Mouse (Mus musculus): ENCODE measurements around the gene Vwa3b. TPM values are rescaled to one million over a fixed set of nuclear protein-coding genes. Genes with fewer than 3 reads are reported as not detected.
"Not testable (repeated sequence)": the region's sequence is repeated elsewhere in the genome, so short reads cannot be mapped to it uniquely, and the experiment has no call there.

Vwa3b gene
- polyA plus RNA-seq (2012; rRNA removed): 0.42 and 1.5 TPM in 2 replicates

DNA sequence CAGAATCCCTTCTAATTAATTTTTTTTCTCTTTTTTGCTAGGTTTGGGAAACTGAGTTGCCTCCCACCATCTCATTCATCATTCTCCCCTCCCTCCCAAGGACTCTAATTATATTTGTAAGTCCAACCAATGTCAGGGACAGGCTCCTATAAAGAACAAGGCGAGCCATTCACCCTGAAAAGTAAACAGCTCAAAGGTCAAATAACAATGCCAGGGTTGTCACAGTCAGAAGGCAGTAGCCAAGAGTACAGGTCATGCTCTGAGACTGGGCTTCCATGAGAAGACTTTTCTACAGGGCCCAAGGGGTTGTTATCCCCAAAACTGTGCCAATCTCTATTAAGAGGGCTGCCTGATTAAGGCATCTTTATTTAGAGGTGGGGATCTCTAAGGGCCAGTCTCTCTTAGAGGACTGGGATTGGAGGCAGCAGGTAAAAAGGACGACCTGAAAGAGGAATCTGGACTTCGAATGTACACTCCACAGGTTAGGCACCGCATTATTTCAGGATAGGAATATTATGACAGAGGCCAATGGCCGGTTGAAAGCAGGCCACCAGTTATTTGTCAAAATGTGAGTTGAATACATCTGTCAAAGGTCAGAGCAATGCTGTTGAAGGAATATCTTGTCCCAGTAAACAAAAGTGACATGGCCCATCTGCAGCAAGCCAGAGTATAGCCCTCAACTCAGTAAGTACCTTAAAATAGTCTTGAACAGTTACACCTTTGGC, at the start of gene Vwa3b:
Gene Vwa3b (plus strand): TSS at position 635 of the 725 bp plus-strand sequence.
- no peak for DNase-seq (ENCODE audit: low read depth)

DNA sequence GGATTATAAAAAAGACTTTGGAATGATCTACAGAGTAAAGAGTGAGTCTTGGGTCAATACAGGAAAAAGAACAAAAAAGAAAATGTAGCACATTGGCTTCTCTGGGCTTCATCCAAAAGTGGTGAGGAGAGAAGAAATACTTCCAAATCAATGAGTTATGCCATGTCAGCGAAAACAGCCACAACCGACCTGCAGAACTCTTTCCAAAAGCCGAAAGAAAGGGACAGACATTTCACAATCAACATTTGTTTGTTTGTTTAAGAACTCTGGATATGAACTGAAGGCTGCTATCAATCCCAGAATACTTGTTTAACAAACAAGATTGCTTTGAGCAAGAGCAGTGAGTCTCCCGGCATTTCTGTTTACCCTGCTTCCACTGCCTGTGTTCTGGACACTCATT, 49.6 kb upstream of the Vwa3b start:
- DNase-seq (ENCODE audit: low read depth): no peak

DNA sequence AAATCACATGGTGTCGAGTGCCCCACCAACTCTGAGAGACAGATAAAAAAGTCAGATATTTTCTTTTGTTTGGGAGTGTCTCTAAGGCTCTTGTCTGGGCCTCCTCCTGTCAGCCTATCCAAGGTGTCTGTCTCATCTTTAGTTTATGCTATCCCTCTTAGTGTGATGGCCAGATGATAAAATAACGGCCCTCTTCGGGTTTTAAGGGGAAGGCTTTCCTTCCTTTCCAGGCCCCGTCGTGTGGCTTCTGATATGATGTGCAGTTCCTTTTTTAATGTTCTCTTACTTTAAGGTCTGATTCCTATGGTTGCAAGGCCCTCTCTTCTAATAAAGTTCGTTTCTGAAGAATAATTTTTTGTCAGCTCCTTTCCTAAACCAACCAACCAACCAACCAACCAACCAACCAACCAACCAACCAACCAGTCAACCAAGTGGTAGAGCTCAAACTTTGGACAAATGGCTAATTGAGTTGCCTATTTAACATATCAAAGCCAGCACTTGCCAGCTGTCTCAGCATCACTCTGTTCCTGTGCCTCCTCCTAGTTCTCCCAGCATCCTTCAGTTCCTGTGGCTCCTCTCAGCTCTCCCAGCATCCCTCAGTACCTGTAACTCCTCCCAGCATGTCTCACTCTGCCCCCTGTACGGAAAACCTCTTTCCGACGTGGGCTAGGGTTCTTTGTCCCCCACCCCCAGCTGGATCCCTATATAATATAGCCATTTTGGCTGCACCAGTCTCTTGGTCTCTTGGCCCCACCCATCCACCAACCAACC, 44.0 kb upstream of the Vwa3b start:
- no peak for DNase-seq (ENCODE audit: low read depth)

DNA sequence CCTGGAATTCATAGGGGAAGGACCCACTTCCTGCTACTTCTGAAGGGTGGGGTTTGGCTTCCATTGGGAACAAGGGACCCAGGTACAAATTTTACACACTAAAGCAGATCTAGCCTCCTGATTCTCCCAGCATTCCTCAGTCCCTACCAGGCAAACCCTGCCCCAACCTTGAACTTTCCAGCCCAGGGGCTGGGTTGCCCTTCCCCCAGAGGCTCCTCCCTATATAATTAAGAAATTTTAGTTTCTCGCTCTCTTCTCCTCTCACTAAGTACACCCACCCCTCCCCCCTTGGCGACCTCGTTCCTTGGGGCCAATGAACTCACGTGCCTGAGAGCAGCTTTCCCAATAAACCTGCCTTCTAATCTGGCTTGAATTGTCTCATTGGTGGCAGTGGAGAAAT, 42.6 kb upstream of the Vwa3b start:
- no peak for DNase-seq (ENCODE audit: low read depth)

DNA sequence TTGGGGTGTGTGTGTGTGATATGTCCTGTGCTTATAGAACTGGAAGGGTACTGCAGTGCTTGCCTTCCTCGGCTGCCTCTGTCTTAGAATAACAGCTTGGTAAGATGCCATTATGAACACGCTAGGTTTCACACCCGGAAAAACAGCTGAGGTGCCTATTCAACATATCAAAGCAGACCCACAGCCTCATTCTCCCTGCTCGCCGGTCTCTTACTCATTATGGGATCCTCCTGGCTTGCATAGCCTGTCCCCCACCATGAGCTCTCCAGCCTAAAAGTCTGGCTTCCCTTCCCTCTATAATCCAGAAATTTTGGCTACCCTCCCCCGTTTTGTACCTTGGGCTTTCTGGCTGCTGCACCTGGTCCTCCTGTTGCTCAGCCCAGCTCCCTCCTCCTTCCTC, 42.0 kb upstream of the Vwa3b start:
- DNase-seq (ENCODE audit: low read depth): no peak

DNA sequence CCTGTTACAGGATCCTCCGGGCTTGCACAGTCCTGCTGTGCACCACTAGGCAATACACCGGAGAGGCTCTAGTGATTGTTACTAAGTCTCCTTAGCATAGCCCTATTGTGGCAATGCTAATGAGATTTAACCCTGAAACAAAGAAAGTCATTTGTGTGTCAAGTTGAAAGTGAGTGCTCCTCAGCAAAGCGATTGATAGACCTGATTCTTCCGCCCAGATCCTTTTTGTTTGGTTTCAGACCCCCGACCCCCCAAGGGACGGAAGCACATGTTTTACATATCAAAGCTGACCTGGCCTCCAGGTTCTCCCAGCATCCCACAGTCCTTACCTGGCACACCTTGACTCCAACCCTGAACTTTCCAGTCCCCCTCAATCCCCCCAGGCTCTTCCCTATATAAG, 40.5 kb upstream of the Vwa3b start:
- no peak for DNase-seq (ENCODE audit: low read depth)

DNA sequence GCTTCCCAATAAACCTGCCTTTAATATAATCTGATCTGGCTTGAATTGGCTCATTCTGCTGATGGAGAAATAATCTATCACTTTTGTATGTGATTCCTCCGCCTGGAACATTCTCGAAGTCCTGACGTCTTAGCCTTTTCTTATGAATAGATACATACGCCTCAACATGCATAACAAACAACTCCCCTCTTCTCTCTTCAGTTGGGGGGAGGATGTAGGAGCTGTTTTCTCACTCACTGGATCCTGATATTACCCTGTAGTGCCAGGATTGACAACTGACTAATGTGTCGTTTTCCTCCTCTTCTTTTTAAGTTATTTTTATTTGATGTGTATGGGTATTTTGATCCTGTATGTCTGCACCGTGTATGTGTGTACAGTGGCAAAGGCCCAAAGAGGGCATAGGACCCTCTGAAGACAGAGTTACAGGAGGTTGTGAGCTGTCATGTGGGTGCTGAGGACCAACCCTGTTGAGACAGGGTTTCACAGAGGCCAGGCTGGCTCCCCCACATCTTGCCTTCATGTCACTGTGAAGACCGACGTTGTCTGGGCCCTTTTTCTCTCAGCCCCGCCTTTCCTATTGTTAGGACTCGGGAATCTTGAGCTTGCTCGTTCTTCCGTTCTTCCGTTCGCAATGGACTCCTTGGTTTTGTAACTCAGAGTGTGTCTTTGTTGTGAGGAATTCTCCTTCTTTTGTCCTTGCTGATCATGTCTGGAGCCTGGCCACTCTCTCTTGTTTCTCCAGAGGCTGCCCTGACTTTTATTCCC, 39.8 kb upstream of the Vwa3b start:
- no peak for DNase-seq (ENCODE audit: low read depth)

DNA sequence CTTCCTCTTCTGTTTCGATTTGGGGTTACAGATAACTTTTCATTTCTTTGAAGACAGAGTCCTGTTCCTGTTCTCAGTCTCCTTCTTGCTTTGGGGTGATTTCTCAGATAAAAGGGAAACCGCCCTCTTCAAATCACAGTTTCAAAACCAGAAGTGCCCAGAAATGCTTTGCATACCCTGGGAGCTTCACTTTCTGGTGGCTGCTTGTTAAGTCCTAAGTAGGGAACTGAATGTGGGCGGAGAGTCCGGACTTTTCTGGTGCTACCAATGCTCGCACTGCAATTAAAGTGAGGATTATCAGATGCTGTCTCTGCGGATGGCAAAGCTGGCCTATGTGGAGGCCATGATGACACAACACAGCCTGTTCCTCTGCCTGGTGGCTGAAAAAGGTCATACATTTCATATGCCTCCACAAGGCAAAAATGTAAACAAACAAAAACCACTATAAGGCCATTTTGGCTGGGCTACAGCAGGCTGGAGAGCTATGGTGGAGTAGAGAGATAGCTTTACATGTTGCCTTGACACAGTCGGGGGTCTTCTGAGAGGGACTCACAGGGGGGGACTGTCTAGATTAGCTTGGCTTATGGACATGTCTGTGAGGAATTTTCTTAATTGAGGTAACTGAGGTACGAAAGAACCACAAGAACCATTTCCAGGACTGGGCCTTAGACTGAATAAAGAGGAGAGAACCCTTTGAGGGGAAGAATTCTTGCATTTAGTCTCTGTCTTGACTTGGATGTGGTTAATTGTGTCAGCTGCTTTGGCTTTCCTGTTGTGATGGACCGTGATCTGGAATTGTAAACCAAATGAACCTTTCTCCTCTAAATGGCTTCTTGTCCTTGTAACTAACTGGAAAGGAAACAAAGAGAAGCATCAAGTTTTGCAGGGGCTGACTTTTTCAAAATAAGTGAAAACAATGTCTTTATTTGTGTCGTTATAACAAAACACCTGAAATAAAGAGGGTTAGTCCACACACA, 38.9 kb upstream of the Vwa3b start:
- DNase-seq (ENCODE audit: low read depth): no peak

DNA sequence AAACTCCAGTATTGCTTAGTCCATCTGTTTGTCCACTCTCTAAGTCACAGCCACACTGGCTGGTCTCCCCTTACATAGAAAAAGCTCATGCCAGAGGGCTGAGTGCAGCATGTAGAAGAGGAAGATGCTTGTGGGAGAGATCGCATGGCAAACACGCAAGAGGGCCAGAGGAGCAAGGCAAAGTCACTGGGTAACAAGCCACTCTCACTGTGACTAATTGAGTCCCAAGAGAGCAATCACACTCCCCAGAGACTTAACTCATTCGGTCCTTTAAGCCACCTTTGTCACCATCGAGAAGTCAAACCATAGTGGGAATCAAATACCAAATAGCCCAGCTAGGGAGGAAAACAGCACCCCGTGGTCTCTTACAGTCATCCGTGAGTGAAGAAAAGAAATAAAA, 38.2 kb upstream of the Vwa3b start:
- no peak for DNase-seq (ENCODE audit: low read depth)

DNA sequence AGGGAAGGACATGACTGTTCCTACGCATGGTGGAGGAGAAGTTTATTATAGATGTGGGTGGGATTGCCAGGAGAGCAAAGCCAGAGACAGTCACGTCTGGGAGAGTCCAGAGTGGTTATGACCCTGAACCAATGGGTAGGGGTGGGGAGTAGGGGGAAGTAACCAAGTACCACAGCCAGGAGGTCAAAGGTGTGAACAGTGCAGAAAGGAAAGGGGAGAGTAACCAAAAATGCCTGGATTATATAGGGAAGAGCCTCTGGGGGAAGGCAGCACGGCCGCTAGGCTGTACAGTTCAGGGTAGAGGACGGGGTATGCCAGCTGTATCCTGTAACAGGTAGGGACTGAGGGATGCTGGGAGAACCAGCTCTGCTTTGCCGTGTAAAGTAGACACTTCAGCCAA, 37.8 kb upstream of the Vwa3b start:
- DNase-seq (ENCODE audit: low read depth): no peak

DNA sequence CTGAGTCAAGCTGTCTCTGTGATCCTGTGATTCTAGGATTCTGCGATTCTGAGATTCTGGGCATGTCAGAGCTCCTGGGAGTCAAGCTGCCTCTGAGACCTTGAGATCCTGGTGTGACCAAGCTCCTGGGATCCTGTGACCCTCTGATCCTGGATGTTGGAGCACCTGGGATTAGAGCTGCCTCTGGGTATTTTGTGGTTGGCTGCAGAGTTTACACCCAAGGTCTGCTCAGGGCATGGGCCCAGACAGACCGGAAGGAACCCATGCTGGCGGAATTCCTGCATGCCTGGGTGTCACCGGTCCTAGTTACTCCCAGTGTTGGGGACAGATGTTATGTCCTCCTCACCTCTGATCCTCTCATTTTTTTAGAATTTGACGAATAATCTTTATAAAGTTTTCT, 32.1 kb upstream of the Vwa3b start:
- DNase-seq (ENCODE audit: low read depth): no peak

DNA sequence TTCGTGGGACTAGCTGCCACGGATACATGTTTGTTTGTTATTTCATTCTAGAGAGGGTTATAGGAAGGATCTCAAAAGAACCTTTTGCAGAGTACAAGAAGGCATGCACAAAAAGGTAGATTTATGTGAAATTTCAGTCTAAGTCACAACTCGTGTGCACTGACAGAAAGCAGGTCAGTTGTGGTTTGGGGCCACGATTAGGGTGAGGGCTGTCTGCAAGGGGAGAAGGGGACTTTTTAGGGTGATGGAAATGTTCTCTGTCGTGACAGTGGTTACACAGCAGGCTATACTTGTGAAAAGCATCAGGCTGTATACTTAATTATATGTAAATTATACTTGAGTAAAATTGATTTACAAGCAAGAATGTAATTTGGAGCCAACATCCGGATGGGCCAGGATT, 30.6 kb upstream of the Vwa3b start:
- DNase-seq (ENCODE audit: low read depth): no peak

DNA sequence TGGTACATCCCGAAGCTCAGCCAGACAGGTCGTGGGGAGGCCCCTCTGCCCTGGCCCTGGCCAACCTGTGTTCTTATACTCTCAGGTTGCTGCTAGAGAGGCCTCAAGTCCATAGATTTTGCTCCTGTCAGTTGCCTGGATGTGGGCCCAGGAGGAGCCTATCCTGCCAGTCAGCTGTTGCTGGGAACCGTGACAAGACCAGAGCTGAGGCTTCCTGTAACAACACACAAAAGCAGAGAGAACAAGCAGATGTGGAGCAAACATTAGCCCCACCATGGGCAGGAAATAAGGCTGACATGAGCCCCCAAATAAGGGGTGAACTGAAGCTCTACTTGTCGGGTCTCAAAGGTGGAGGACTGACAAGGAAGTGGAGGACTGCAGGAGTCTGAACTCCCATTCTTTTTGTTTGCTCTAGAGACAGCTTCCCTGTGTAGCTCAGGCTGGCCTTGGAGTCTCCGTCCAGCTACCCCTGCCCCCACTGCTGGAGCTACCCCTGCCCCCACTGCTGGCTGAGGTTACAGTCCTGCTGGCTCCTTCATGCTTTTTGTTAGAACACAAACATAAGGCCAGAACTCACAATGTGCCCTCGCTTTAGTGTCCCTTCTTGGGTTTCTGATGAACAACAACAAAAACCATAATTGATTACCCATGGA, 29.7 kb upstream of the Vwa3b start:
- no peak for DNase-seq (ENCODE audit: low read depth)

DNA sequence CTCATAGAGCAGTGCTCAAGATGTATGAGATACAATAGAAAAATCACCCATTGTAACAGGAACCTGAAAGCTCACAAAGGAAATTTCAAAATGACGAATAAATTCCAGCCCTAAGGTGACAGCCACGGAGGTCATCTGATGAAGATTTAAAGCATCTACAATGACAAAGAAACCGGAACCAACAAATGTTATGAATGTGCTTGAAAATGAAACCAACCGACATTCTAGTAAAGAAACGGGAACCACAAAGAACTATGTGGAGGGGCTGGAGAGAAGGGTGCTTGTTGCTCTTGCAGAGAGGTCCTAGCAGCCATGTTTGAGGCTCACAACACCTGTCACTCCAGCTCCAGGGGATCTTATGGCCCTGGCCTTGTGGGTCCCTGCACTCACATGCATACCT, 26.1 kb upstream of the Vwa3b start:
- DNase-seq (ENCODE audit: low read depth): no peak

DNA sequence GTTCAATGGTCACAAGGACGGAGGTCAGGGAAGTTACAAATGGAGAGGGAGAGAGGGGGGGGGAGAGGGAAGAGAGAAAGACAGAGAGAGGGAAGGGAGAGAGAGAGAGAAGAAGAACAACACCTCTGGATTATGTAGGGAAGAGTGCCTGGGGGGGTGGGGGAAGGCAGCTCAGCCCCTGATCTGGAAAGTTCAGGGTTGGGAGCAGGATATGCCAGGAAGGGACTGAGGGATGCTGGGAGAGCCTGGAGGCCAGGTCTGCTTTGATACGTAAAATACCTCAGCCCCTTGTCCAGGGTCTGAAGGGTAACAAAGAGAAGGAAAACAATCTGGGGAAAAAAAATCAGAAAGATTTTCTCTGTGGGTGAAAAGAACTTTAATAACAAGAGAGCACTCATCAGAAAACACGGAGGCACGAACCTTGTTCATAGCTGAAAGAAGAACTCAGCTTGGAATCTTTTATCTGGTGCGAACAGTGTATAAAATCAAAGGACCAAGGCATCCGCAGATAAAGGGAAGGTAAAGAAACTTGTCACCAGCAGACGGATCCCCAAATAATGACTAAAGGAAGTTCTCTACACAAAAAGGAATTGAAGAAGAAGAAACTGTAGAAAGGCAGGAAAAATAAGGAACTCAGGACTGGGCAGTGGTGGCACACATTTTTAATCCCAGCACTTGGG, 24.6 kb upstream of the Vwa3b start:
- no peak for DNase-seq (ENCODE audit: low read depth)

DNA sequence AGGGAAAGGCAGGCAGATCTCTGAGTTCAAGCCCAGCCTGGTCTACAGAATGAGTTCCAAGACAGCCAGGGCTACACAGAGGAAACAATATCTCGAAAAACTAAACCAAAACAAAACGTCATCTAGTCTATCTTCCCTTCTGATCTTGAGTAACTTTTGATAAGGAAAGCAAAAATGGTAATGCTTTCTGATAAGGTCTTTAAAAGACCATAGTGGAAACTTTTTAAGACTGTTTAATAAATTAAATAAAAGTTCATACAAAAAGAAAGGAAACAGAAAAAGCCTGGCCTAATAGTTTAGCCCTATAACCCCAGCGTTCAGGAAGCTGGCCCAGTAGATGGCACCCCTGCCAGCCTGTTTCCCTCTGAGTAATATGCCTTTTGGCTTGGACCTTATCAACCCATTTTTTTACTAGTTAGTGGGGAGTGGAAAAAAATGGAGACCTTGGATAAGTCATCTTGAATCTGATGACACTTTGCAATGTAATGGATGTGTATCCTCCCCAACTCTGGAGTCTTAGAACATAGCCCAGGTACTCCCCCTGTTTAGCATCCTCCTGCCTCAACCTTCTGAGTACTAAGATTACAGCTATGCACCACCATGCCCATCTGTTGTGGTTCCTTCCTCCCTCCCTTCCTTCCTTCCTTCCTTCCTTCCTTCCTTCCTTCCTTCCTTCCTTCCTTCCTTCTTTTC, 23.9 kb upstream of the Vwa3b start:
- no peak for DNase-seq (ENCODE audit: low read depth)

DNA sequence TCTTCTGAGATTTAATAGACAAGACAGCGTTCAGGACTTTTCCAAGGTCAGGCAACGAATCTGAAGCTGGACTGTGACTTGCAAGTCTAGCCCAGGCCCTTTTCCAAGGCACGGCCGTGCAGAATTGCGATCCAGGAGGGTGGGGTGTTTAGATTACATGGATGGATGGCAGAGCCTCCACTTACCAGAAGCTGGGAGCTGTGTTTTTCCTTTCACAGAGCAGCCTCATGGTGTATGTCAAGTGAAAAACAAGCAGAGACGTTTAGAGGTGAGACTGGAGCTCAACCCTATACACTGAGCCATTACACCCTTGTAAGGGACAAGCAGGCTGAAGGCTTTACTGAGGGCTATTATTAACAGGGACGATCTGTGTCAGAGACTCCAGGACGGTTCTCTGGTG, 21.9 kb upstream of the Vwa3b start:
- DNase-seq (ENCODE audit: low read depth): no peak

DNA sequence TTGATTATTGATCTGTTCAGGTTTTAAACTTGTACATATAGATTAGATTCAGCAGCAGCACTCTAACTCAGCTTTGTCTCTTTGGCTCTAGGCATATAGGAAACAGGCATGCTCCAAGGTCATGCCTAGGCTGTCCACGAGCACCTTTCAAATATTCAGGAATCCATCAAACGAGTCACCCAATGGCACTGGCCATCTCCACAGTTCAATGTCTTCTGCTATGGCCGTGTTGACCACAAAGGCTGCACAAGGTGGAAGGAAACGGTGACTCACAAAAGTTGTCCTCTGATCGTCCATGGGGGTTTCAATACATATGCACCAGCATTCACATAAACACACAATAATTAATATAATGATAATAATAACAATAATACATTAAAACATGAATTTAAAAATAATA, 21.4 kb upstream of the Vwa3b start:
- no peak for DNase-seq (ENCODE audit: low read depth)

DNA sequence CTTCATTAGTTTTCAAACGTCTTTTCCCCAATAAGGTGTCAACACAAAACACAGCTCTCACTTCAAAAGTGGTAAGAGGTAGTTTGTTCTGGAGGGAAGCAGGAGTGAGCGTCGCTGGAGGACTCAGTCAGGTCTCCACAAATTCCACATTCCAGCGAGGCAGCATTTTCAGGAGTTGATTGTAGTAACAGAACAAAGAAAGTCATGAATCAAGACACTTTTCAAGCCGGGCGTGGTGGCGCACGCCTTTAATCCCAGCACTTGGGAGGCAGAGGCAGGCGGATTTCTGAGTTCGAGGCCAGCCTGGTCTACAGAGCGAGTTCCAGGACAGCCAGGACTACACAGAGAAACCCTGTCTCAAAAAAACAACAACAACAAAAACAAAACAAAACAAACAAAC, 19.9 kb upstream of the Vwa3b start:
- not testable (repeated sequence) for DNase-seq (ENCODE audit: low read depth)

DNA sequence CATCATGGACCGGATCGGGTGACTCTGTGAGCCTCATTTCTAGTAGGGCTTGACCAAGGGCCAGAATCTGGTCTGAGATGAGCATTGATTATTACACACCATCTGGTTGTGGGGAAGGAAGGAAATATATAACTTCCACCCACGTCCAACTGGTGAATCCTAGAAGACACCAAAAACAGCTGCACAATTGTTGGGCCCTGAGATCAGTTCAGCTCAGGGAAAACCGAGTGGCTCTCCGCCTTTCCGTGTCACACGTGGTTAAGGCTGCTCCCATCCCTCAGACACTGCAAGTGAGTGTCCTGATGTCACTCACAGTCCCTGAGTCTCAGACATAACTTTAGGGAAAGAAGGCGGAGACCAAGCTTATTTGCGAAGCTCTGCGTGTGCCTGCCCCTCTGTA, 16.5 kb upstream of the Vwa3b start:
- DNase-seq (ENCODE audit: low read depth): no peak
